Mouse (Mus musculus): ENCODE measurements around the gene Dsn1. TPM values are rescaled to one million over a fixed set of nuclear protein-coding genes. Genes with fewer than 3 reads are reported as not detected.

Gene Dsn1
- polyA plus RNA-seq (2015; fragmentation: Nextera tagmentation; extraction: Ambion mirVana) = 30.4 and 31.4 TPM in 2 replicates

DNA sequence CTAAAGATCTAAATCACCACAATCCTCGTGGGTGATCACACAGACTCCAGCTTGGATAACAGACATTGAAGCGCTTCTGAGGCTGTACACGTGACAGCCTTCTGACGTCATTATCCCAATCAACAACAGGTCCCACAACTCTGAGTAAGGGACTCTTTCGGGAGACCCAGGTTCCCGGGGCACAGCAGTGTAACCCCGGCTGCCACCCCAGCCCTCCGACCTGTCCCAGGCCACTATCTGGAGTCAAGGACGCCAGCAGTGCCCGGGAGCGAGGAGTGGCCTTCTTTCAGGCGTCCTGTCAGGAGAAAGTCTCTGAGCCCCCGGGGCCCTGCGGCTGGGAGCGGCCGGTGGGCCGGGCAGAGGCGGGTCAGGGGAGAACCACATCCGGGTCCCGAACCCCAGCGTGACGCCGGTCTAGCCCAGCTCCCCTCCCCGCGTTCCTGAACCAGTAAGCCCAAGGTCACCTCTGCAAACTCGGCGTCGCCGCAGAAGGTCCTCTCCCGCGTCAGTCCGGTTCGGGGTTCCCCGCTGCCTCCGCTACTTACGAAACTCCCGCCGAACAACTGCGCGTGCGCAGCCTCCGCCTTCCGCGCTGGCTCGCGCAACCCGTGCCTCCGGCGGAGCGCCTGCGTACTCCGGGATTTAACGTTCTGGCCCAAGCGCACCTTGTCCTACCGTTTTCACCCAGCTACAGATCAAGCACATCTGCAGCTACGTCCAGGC, at the start of gene Dsn1:
Dsn1 (minus strand) TSS at position 644 of the 723 bp plus-strand sequence.
- peak within 1 kb of the TSS; percentile 76 for H3K27ac ChIP-seq
- H3K4me1 ChIP-seq (replicated peaks) = peaks cover 16% of the 10 kb centered on the region
- H3K36me3 ChIP-seq = peaks cover 23% of the 10 kb centered on the region
- H3K27me3 ChIP-seq = no peaks in the 10 kb centered on the region
- WGBS = under 1% methylated on average over 55 of the region's 56 CpGs
- H3K9ac ChIP-seq = peak within 1 kb of the TSS; percentile 71
- peak within 1 kb of the TSS; percentile 73 for H3K4me3 ChIP-seq
- peak within 1 kb of the TSS; percentile 83 for H3K4me2 ChIP-seq
- ATAC-seq (replicated peaks; ENCODE audit: insufficient number of reproducible peaks, insufficient read depth, low FRiP score, low read depth) = peak; percentile 83
- no peaks in the 10 kb centered on the region for H3K9me3 ChIP-seq (replicated peaks)

GRCm38 (mm10) chr2:157055721-157056120, 48.8 kb upstream of the Dsn1 start:
- H3K4me2 ChIP-seq = no peak overlapping the region
- ATAC-seq (replicated peaks; ENCODE audit: insufficient number of reproducible peaks, insufficient read depth, low FRiP score, low read depth) = no peak
- H3K36me3 ChIP-seq = peaks cover 34% of the 10 kb centered on the region
- H3K27me3 ChIP-seq = no peaks in the 10 kb centered on the region
- peaks cover 67% of the 10 kb centered on the region for H3K4me1 ChIP-seq (replicated peaks)
- no peak overlapping the region for H3K9ac ChIP-seq
- WGBS = 89% methylated on average over 6 of the region's 6 CpGs
- no peaks in the 10 kb centered on the region for H3K9me3 ChIP-seq (replicated peaks)
- no peak overlapping the region for H3K4me3 ChIP-seq
- peak overlapping the region; percentile 89 for H3K27ac ChIP-seq

DNA sequence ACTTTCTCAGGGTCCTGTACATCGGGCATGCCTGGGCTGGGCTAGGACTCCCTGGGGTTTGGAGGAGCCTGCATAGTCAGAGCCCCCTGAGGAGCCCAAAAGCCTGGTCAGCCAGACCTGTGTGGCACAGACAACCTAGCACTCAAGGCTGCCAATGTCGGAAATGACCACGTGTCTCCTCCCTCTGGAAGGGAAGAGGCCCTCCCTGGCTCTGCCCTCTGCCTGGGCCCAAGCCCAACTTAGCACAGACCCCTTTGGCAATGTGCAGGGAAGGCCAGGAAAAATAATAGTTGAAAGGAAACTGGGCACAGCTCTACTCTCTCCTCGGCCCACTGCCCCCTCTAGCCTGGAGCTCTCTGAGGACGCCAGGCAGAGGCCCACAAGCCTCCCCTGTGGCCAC, 47.9 kb upstream of the Dsn1 start:
- peak; percentile 58 for ATAC-seq (replicated peaks; ENCODE audit: insufficient number of reproducible peaks, insufficient read depth, low FRiP score, low read depth)
- 39% methylated on average over 5 of the region's 5 CpGs for WGBS
- Histone ChIP-seq H3K27ac (peak overlapping the region; percentile 89), H3K27me3 (no peaks in the 10 kb centered on the region), H3K36me3 (peaks cover 30% of the 10 kb centered on the region), H3K9me3 (replicated peaks) (no peaks in the 10 kb centered on the region), H3K4me3 (no peak overlapping the region), H3K9ac (no peak overlapping the region), H3K4me1 (replicated peaks) (peaks cover 72% of the 10 kb centered on the region), H3K4me2 (0 out of 2 replicates have a peak overlapping the region, but pooled peaks have one; percentile 5)

DNA sequence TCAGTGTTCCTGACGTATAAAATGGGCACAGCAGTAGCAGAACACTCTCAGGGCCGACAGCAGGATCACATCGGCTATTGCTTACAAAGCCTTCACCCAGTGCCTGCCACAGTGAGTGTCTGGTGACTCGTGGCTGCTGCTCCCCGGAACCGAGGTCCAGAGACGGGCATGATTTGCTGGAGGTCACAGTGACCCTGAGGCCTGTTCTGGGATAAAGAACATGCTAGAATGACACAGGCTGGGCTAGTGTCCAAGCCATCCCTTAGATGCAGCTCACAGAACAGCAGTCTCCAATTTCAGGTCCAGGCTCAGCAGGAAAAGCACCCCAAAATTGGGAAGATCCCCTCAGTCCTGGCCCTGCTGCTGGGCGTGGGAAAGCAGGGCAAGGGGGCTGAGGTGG, 47.3 kb upstream of the Dsn1 start:
- ATAC-seq (replicated peaks; ENCODE audit: insufficient number of reproducible peaks, insufficient read depth, low FRiP score, low read depth) = peak; percentile 11; the same call in 1 of the 2 replicates
- H3K4me3 ChIP-seq = no peak overlapping the region
- WGBS = 50% methylated on average over 8 of the region's 8 CpGs
- H3K36me3 ChIP-seq = peaks cover 25% of the 10 kb centered on the region
- no peaks in the 10 kb centered on the region for H3K27me3 ChIP-seq
- no peaks in the 10 kb centered on the region for H3K9me3 ChIP-seq (replicated peaks)
- H3K4me2 ChIP-seq = 0 out of 2 replicates have a peak overlapping the region, but pooled peaks have one; percentile 5
- H3K9ac ChIP-seq = no peak overlapping the region
- H3K27ac ChIP-seq = peak overlapping the region; percentile 89
- peaks cover 73% of the 10 kb centered on the region for H3K4me1 ChIP-seq (replicated peaks)

DNA sequence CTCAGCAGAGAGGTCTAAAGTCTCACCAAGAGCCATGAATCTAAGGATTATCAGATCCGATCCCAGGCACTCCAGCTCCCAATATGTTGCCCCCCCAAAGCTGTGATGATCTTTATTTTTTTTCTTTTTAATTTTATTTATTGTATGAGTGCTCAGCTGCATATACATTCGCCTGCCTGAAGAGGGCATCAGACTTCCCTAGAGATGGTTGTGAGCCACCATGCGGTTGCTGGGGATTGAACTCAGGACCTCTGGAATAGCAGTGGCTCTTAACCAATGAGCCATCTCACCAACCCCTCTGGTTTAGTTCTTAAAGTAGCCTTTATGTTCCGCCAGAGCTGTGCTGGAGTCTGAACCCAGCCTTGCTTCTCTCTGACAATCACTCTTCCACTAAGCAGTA, 46.8 kb upstream of the Dsn1 start:
- no peak for ATAC-seq (replicated peaks; ENCODE audit: insufficient number of reproducible peaks, insufficient read depth, low FRiP score, low read depth)
- 70% methylated on average over 4 of the region's 4 CpGs for WGBS
- Histone ChIP-seq H3K9ac (no peak overlapping the region), H3K27ac (peak overlapping the region; percentile 89), H3K4me2 (no peak overlapping the region), H3K4me1 (replicated peaks) (peaks cover 71% of the 10 kb centered on the region), H3K9me3 (replicated peaks) (no peaks in the 10 kb centered on the region), H3K36me3 (peaks cover 24% of the 10 kb centered on the region), H3K27me3 (no peaks in the 10 kb centered on the region), H3K4me3 (no peak overlapping the region)

DNA sequence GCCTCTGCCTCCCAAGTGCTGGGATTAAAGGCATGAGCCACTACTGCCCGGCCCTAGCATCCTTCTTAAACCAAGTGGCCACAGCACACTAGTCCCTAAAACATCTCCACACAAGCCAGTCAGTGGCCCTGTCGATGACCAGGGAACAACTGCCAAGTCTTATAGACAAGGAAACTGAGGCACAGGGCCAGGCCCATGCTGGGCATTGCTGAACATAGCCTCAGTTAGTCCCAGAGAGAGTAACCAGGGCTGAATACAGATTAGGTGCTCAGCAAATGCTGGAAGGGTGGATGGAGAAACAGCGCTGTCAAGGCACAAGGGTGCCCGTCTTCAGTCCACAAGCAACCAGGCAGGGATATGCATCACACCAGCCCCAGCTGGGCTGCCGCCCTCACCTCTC, 46.2 kb upstream of the Dsn1 start:
- Histone ChIP-seq H3K4me1 (replicated peaks) (peaks cover 66% of the 10 kb centered on the region), H3K27ac (no peak overlapping the region), H3K9me3 (replicated peaks) (no peaks in the 10 kb centered on the region), H3K36me3 (peaks cover 24% of the 10 kb centered on the region), H3K4me2 (no peak overlapping the region), H3K27me3 (no peaks in the 10 kb centered on the region), H3K9ac (no peak overlapping the region), H3K4me3 (no peak overlapping the region)
- WGBS = 93% methylated on average over 5 of the region's 5 CpGs
- no peak for ATAC-seq (replicated peaks; ENCODE audit: insufficient number of reproducible peaks, insufficient read depth, low FRiP score, low read depth)

DNA sequence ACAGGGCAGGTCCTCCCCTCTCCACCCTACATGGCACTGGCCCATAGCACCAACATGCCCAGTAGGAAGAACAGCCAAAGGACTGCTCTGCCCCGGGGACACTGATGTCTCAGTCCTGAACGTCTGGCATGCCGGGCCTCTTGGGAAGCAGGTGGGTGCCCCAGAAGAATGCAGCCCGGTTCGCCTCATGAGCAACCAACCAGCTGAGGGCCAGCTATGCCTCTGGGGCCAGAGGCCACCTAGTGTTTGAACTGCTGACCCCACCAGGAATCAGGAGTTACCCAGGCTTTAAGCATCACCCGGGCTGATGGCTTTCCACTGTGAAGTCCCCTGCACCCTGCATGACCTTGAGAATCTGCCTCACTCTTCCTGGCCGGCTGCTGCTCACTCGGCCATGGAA, 45.5 kb upstream of the Dsn1 start:
- peaks cover 23% of the 10 kb centered on the region for H3K36me3 ChIP-seq
- H3K4me1 ChIP-seq (replicated peaks) = peaks cover 59% of the 10 kb centered on the region
- H3K27ac ChIP-seq = peak overlapping the region; percentile 10; the same call in 1 of the 2 replicates
- 50% methylated on average over 8 of the region's 8 CpGs for WGBS
- no peak overlapping the region for H3K9ac ChIP-seq
- H3K4me3 ChIP-seq = no peak overlapping the region
- ATAC-seq (replicated peaks; ENCODE audit: insufficient number of reproducible peaks, insufficient read depth, low FRiP score, low read depth) = no peak
- H3K4me2 ChIP-seq = no peak overlapping the region
- no peaks in the 10 kb centered on the region for H3K27me3 ChIP-seq
- no peaks in the 10 kb centered on the region for H3K9me3 ChIP-seq (replicated peaks)

GRCm38 (mm10) chr2:157049831-157050243, 42.9 kb upstream of the Dsn1 start:
- no peak overlapping the region for H3K4me3 ChIP-seq
- H3K9me3 ChIP-seq (replicated peaks) = no peaks in the 10 kb centered on the region
- WGBS = 49% methylated on average over 8 of the region's 8 CpGs
- H3K4me1 ChIP-seq (replicated peaks) = peaks cover 40% of the 10 kb centered on the region
- no peak for ATAC-seq (replicated peaks; ENCODE audit: insufficient number of reproducible peaks, insufficient read depth, low FRiP score, low read depth)
- no peak overlapping the region for H3K9ac ChIP-seq
- peaks cover 40% of the 10 kb centered on the region for H3K36me3 ChIP-seq
- H3K27me3 ChIP-seq = no peaks in the 10 kb centered on the region
- no peak overlapping the region for H3K27ac ChIP-seq
- no peak overlapping the region for H3K4me2 ChIP-seq

GRCm38 (mm10) chr2:157048395-157049181, 41.6 kb upstream of the Dsn1 start:
- 88% methylated on average over 13 of the region's 13 CpGs for WGBS
- Histone ChIP-seq H3K9ac (no peak overlapping the region), H3K4me1 (replicated peaks) (peaks cover 30% of the 10 kb centered on the region), H3K27ac (no peak overlapping the region), H3K27me3 (no peaks in the 10 kb centered on the region), H3K36me3 (peaks cover 40% of the 10 kb centered on the region), H3K9me3 (replicated peaks) (no peaks in the 10 kb centered on the region), H3K4me2 (no peak overlapping the region), H3K4me3 (no peak overlapping the region)
- ATAC-seq (replicated peaks; ENCODE audit: insufficient number of reproducible peaks, insufficient read depth, low FRiP score, low read depth) = no peak

- 92% methylated on average over 5 of the region's 5 CpGs for WGBS
- Histone ChIP-seq H3K9ac (no peak overlapping the region), H3K9me3 (replicated peaks) (no peaks in the 10 kb centered on the region), H3K36me3 (peaks cover 26% of the 10 kb centered on the region), H3K27ac (no peak overlapping the region), H3K27me3 (no peaks in the 10 kb centered on the region), H3K4me3 (no peak overlapping the region), H3K4me2 (no peak overlapping the region), H3K4me1 (replicated peaks) (peaks cover 21% of the 10 kb centered on the region)
- ATAC-seq (replicated peaks; ENCODE audit: insufficient number of reproducible peaks, insufficient read depth, low FRiP score, low read depth) = no peak
Measured at GRCm38 (mm10) chr2:157046956-157047355, 40.0 kb upstream of the Dsn1 start.

DNA sequence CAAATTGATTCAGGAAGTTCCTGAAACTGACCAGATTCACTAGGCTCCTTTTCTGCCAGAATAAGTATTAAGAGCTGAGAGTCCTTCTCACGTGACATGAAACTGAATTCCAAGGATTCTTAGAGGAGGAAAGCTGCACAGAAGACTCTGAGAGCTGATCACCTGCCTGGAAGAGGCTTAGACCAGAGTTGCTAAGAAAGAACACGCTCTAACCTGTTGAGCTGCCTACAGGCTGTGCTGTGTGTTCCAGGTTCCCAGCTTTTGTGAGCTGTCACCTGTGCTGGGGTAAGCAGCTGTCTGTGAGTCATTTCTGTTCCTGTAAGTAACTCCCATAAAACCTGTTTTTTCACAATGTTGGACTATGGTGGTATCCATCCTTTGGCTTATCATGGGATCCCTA, 39.0 kb upstream of the Dsn1 start:
- H3K27me3 ChIP-seq = no peaks in the 10 kb centered on the region
- ATAC-seq (replicated peaks; ENCODE audit: insufficient number of reproducible peaks, insufficient read depth, low FRiP score, low read depth) = no peak
- WGBS = 87% methylated on average over 2 of the region's 2 CpGs
- H3K4me1 ChIP-seq (replicated peaks) = peaks cover 13% of the 10 kb centered on the region
- H3K36me3 ChIP-seq = peaks cover 34% of the 10 kb centered on the region
- no peak overlapping the region for H3K4me2 ChIP-seq
- no peaks in the 10 kb centered on the region for H3K9me3 ChIP-seq (replicated peaks)
- no peak overlapping the region for H3K27ac ChIP-seq
- no peak overlapping the region for H3K4me3 ChIP-seq
- no peak overlapping the region for H3K9ac ChIP-seq

Measured in heart, embryonic 15.5 days (tissue).